Mouse (Mus musculus) limb, embryonic 13.5 days (tissue): Measurements from ENCODE around the gene Ephb1. TPM values are rescaled to one million over a fixed set of nuclear protein-coding genes. Genes with fewer than 3 reads are reported as not detected.

Experiments
- ATAC-seq: fragments of 200-750 bp; cut with Nextera tagmentation; 2 replicates; pipeline ENCODE4 v1.8.0; 2017; ENCODE audit warnings: low read depth, moderate number of reproducible peaks, moderate TSS enrichment; ENCODE audit not compliant: low FRiP score
- H3K27ac ChIP-seq: fragments of 300-500 bp; sonication (generic); 2 replicates; pipeline ENCODE4 v1.5.1; 2015; ENCODE audit warnings: inconsistent platforms, mild to moderate bottlenecking, moderate library complexity
- H3K27me3 ChIP-seq: fragments of 300-500 bp; sonication (generic); 2 replicates; pipeline ENCODE4 v1.6.1; 2015; ENCODE audit warnings: mild to moderate bottlenecking, inconsistent platforms
- H3K36me3 ChIP-seq: fragments of 300-500 bp; sonication (generic); 2 replicates; pipeline ENCODE4 v1.6.1; 2015; ENCODE audit warnings: inconsistent platforms, mild to moderate bottlenecking, moderate library complexity
- H3K4me1 ChIP-seq: fragments of 300-500 bp; sonication (generic); 2 replicates; pipeline ENCODE4 v1.6.1; 2015; ENCODE audit warnings: inconsistent platforms
- H3K4me2 ChIP-seq: fragments of 300-500 bp; sonication (generic); replicated peaks from 2 replicates; pipeline ENCODE4 v1.6.1; 2015; ENCODE audit warnings: inconsistent platforms, mild to moderate bottlenecking, moderate library complexity
- H3K4me3 ChIP-seq: fragments of 300-500 bp; sonication (generic); 2 replicates; pipeline ENCODE4 v1.5.1; 2015; ENCODE audit warnings: moderate library complexity, mild to moderate bottlenecking, inconsistent platforms
- H3K9ac ChIP-seq: fragments of 300-500 bp; sonication (generic); 2 replicates; pipeline ENCODE4 v1.6.1; 2015; ENCODE audit warnings: mild to moderate bottlenecking, inconsistent platforms
- H3K9me3 ChIP-seq: fragments of 300-500 bp; sonication (generic); 2 replicates; pipeline ENCODE4 v1.6.1; 2016; ENCODE audit warnings: inconsistent platforms
- WGBS: fragments of 180-500 bp; shearing (Covaris S2); methylation state at CpG from one replicate; pipeline ENCODE4 v1.1.7; 2015; 5-methylcytosine and 5-hydroxymethylcytosine counted together
- polyA plus RNA-seq: library from polyadenylated mRNA; unstranded; fragments of >200 nt; fragmentation: Nextera tagmentation; extraction: Ambion mirVana; gene quantifications from 2 replicates; pipeline ENCODE4 v1.2.1, GENCODE M21; 2015

Ephb1 gene
- polyA plus RNA-seq, 1 experiment from 2014 or later = 4.2 TPM

DNA sequence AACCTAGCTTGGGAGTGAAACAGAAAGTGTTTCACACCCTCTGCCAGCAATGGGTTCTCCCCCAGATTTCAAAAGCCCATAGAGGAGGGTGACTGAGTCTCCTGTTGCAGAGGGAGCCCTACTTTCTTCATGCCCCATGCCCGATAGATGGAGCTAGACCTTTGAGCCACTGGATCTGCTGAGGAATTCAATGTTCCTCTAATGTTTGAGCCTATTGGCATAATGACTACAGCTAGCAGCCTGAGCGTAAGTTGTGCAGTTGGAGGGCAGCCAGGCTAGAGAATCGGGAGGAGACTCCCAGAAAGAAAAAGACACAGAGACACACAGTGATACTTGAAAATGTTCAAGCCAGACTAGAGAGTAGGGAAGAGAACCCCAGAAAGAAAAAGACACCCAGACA lies 246.5 kb downstream of the Ephb1 start:
- no peaks in the 10 kb centered on the region for H3K27me3 ChIP-seq
- no peak overlapping the region for H3K4me2 ChIP-seq
- no peaks in the 10 kb centered on the region for H3K4me1 ChIP-seq
- ATAC-seq = no peak
- H3K4me3 ChIP-seq = no peak overlapping the region
- 75% methylated on average over 3 of the region's 3 CpGs for WGBS
- no peaks in the 10 kb centered on the region for H3K36me3 ChIP-seq
- no peaks in the 10 kb centered on the region for H3K9me3 ChIP-seq
- no peak overlapping the region for H3K9ac ChIP-seq
- H3K27ac ChIP-seq = no peak overlapping the region

DNA sequence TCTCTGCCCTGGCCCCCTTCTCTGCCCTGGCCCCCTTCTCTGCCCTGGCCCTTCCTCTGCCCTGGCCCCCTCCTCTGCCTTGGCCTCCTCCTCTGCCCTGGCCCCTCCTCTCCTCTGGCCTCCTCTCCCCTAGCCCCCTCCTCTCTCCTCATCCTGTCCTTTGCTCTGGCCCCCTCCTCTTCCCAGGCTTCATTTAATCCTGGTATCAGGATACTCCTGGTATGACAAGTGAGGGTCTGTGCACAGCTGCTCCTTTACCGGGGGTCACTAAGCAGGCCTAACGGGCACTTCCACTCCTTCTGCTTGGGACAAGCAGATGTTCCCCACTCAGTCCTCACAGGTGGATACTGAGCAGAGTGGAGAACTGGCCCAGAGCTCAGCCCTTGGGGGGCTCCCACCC lies 247.3 kb downstream of the Ephb1 start:
- no peak for ATAC-seq
- Histone ChIP-seq H3K9me3 (no peaks in the 10 kb centered on the region), H3K4me1 (no peaks in the 10 kb centered on the region), H3K27me3 (no peaks in the 10 kb centered on the region), H3K4me2 (no peak overlapping the region), H3K36me3 (no peaks in the 10 kb centered on the region), H3K27ac (no peak overlapping the region), H3K4me3 (no peak overlapping the region), H3K9ac (no peak overlapping the region)
- 64% methylated on average over 2 of the region's 2 CpGs for WGBS

DNA sequence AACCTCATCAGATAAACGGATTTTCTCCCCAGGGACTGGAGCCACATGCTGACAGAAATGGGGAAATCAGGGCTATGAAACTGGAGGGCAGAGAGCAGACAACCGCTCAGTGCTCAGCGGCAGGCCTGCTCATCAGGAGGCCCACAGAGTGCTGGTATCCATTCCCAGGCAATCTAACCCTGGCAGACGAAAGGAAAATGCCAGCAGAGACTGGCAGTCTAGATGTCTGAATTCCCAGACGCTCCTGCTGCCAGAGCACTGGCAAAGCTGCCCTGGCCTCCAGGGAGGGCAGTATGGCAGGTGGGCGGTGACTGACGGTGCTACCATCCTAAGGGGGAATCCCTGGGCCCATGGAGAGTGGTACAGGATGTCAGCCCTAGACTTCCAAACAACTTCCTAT lies 257.7 kb downstream of the Ephb1 start:
- 45% methylated on average over 7 of the region's 7 CpGs for WGBS
- 0 out of 2 replicates have a peak, but pooled peaks cover 5% of the 10 kb centered on the region for H3K27me3 ChIP-seq
- H3K36me3 ChIP-seq = no peaks in the 10 kb centered on the region
- H3K9me3 ChIP-seq = no peaks in the 10 kb centered on the region
- no peaks in the 10 kb centered on the region for H3K4me1 ChIP-seq
- H3K9ac ChIP-seq = no peak overlapping the region
- no peak overlapping the region for H3K4me3 ChIP-seq
- H3K4me2 ChIP-seq = no peak overlapping the region
- ATAC-seq = no peak
- no peak overlapping the region for H3K27ac ChIP-seq

DNA sequence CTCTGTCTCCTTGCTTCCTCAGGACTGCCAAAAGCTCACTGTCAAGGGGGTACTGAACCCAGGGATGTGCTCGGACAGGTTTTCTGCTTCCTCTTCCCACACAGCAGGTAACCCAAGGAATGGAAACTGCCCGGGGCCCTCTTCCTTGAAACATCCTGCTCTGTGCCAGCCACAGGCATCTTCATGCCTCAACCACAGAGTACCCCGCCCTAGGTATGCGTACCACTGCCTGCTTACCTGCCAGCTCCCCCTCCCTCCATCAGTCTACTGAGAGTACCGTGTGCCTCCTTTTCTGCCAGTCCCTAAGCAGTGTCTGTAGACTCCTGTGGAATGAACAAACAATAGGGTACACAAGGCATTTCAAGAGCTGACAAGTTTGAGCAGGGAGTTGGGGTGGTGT lies 265.9 kb downstream of the Ephb1 start:
- Histone ChIP-seq H3K4me1 (peaks cover 11% of the 10 kb centered on the region), H3K4me2 (no peak overlapping the region), H3K36me3 (no peaks in the 10 kb centered on the region), H3K4me3 (no peak overlapping the region), H3K27me3 (peaks cover 20% of the 10 kb centered on the region; the same call in 1 of the 2 replicates), H3K9ac (no peak overlapping the region), H3K9me3 (no peaks in the 10 kb centered on the region), H3K27ac (no peak overlapping the region)
- ATAC-seq = no peak
- WGBS = 72% methylated on average over 5 of the region's 5 CpGs

DNA sequence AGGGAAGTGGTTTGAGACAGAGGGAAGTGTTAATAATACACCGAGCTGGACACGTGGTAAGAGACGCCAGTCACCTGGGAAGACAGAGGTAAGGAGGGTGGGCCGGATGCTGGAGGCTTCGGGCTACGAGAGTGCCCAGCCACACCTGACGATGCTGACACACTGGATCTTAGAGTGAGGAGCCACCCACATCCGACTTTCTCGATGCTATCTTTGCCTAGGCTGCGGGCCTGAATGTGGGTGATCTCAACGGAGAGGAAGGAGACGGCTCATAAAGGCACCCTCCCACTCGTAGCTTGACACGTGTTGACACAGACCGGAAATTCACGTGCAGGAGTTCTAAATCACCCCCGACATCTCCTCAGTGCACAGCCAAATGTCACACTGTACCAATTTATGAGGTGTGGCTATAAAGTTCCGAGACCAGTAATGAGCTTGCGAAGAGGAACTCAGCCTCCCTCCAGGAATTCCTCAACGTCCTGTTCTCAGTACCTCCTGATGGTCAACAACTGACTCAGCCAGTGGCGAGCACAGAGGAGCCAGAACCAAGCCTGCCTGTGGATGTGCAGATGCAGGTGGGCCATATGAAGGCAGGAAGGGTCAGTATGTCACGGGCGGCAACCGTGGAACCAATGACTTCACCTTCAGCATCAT lies 268.3 kb downstream of the Ephb1 start:
- Histone ChIP-seq H3K4me2 (peak overlapping the region; percentile 41), H3K36me3 (no peaks in the 10 kb centered on the region), H3K9me3 (no peaks in the 10 kb centered on the region), H3K27ac (no peak overlapping the region), H3K4me1 (peaks cover 11% of the 10 kb centered on the region), H3K27me3 (peaks cover 20% of the 10 kb centered on the region; the same call in 1 of the 2 replicates), H3K9ac (no peak overlapping the region), H3K4me3 (no peak overlapping the region)
- peak; percentile 54; the same call in 1 of the 2 replicates for ATAC-seq
- WGBS = 27% methylated on average over 24 of the region's 24 CpGs

DNA sequence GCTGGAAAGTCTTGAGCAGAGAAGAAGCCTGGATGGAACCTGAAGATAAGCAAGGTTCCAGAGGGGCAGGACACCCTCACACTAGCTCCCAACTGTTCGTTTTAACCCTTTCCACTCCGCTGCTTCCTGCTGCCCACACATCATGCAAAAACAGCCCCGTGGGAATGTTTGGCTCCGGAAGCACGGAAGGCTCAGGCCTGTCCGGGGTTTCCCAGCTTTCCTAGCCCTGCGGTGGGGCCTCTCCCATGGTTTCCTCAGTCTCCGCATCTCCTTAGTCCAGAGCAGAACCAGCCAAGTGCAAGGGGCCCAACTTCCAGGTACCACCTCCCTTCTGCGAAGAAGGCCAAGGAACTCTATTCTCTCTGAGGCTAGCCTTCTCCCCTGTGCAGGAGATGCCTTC lies 269.0 kb downstream of the Ephb1 start:
- H3K4me2 ChIP-seq = no peak overlapping the region
- no peak overlapping the region for H3K9ac ChIP-seq
- H3K9me3 ChIP-seq = no peaks in the 10 kb centered on the region
- no peak overlapping the region for H3K4me3 ChIP-seq
- no peak overlapping the region for H3K27ac ChIP-seq
- 86% methylated on average over 9 of the region's 9 CpGs for WGBS
- ATAC-seq = no peak
- no peaks in the 10 kb centered on the region for H3K36me3 ChIP-seq
- H3K27me3 ChIP-seq = peaks cover 20% of the 10 kb centered on the region; the same call in 1 of the 2 replicates
- peaks cover 11% of the 10 kb centered on the region for H3K4me1 ChIP-seq

DNA sequence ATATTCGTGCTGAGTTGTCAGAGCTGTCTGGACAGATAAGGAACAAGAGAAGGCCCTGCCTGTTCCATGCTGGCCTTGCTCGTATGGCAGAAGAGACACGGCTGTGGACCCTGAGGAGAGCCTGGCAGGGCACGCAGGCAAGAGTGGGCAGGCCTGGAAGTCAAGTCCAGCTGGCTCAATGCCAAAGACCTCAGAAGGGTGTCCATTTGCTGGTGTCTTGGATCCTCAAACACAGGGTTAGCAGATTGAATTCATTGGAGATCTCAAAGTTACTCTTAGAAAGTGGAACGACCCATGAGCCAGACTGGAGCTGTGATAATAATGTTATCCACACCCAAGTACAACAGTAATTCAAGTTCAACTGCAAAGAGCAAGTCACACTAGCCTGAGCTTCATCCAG lies 273.6 kb downstream of the Ephb1 start:
- Histone ChIP-seq H3K27ac (no peak overlapping the region), H3K27me3 (peaks cover 3% of the 10 kb centered on the region), H3K9me3 (no peaks in the 10 kb centered on the region), H3K4me2 (no peak overlapping the region), H3K4me1 (peaks cover 6% of the 10 kb centered on the region), H3K4me3 (no peak overlapping the region), H3K9ac (no peak overlapping the region), H3K36me3 (no peaks in the 10 kb centered on the region)
- 83% methylated on average over 5 of the region's 5 CpGs for WGBS
- no peak for ATAC-seq

DNA sequence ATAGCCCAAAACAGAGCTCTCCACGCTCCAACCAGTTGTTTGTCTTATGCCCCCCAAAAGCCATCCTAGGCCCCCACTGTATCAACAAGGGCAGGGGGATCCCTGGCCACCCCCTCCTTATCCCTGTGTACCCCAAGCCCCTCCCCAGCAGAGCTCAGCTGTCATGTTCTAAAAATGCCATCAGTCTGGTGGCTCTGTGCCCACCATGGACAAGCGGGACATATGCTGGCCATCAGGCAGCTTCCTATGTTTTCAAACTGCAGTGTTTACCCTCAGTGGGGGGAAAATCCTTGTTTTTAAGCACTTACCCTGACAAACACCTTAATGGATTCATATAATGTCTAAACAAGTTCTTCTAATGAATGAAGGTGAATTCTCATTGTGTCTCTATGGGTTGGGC lies 275.3 kb downstream of the Ephb1 start:
- H3K36me3 ChIP-seq = no peaks in the 10 kb centered on the region
- no peaks in the 10 kb centered on the region for H3K9me3 ChIP-seq
- no peak for ATAC-seq
- H3K4me2 ChIP-seq = no peak overlapping the region
- no peak overlapping the region for H3K4me3 ChIP-seq
- WGBS = 91% methylated on average over 2 of the region's 2 CpGs
- no peak overlapping the region for H3K27ac ChIP-seq
- peaks cover 3% of the 10 kb centered on the region for H3K27me3 ChIP-seq
- 0 out of 2 replicates have a peak, but pooled peaks cover 6% of the 10 kb centered on the region for H3K4me1 ChIP-seq
- H3K9ac ChIP-seq = no peak overlapping the region

DNA sequence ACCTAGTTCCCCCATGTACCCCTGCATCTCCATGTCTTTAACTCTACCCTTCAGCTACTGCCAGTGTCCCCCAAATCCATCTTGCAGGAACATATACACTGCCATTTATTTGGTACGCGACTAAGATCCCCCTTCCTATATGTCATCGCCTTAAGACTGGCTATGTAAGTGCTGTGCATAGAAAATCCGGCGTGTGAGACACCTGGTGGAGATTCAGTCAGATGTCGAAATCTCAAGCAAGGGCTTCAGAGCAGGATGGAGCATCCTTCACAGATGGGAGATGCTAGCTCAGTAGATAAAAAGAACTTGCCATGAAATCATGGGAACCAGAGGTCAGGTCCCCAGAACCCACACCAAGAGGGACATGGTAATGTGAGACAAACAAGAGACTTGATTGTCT lies 276.3 kb downstream of the Ephb1 start:
- Histone ChIP-seq H3K4me2 (no peak overlapping the region), H3K4me1 (0 out of 2 replicates have a peak, but pooled peaks cover 6% of the 10 kb centered on the region), H3K9ac (no peak overlapping the region), H3K27ac (no peak overlapping the region), H3K27me3 (peaks cover 8% of the 10 kb centered on the region; the same call in 1 of the 2 replicates), H3K9me3 (no peaks in the 10 kb centered on the region), H3K36me3 (no peaks in the 10 kb centered on the region), H3K4me3 (no peak overlapping the region)
- ATAC-seq = no peak
- WGBS = 93% methylated on average over 6 of the region's 6 CpGs

DNA sequence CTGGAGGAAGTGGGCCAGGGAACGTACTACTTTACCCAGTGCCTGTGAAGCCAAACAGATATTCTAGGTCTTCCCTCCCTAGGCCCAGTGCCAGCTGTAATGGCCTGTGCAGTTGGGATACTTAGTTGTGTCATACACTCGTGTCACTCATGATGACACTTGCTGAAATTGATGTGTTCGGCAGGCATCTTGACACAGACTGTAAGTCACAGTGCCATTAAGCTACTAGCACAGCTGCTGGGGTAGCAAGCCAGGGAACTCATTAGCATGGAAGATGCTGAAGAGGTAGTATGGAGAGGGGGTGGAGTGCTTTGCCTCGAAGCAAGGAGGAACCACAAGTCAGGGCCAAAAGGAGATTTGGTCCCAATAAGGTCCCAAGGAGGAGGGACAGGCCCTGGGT lies 279.0 kb downstream of the Ephb1 start:
- no peaks in the 10 kb centered on the region for H3K9me3 ChIP-seq
- no peak overlapping the region for H3K4me3 ChIP-seq
- H3K4me2 ChIP-seq = no peak overlapping the region
- H3K4me1 ChIP-seq = 0 out of 2 replicates have a peak, but pooled peaks cover 6% of the 10 kb centered on the region
- H3K27ac ChIP-seq = no peak overlapping the region
- H3K27me3 ChIP-seq = peaks cover 10% of the 10 kb centered on the region; the same call in 1 of the 2 replicates
- ATAC-seq = no peak
- H3K36me3 ChIP-seq = no peaks in the 10 kb centered on the region
- H3K9ac ChIP-seq = no peak overlapping the region
- WGBS = 54% methylated on average over 4 of the region's 4 CpGs

DNA sequence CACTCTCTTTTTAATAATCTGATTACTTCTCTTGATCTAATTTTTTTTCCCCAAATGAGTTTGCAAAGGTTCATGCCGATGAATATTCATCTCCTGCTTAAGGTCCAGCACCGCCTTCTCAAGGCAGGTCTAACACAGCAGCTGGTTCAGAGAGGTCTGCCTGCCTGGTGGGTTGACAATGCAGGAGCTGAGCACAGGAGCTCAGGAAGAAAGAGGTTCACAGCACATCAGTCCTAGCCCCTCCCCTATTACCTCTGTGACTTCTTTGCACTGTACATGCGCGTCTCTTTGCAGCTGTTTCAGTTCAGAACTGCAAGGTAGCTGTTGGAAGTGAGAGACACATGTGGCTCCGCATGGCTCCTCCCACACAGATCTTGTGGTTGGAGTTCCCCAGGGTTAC lies 281.1 kb downstream of the Ephb1 start:
- Histone ChIP-seq H3K4me2 (no peak overlapping the region), H3K27me3 (peaks cover 10% of the 10 kb centered on the region; the same call in 1 of the 2 replicates), H3K36me3 (no peaks in the 10 kb centered on the region), H3K9ac (no peak overlapping the region), H3K27ac (no peak overlapping the region), H3K4me1 (0 out of 2 replicates have a peak, but pooled peaks cover 6% of the 10 kb centered on the region), H3K9me3 (no peaks in the 10 kb centered on the region), H3K4me3 (no peak overlapping the region)
- no peak for ATAC-seq
- WGBS = 80% methylated on average over 5 of the region's 5 CpGs

DNA sequence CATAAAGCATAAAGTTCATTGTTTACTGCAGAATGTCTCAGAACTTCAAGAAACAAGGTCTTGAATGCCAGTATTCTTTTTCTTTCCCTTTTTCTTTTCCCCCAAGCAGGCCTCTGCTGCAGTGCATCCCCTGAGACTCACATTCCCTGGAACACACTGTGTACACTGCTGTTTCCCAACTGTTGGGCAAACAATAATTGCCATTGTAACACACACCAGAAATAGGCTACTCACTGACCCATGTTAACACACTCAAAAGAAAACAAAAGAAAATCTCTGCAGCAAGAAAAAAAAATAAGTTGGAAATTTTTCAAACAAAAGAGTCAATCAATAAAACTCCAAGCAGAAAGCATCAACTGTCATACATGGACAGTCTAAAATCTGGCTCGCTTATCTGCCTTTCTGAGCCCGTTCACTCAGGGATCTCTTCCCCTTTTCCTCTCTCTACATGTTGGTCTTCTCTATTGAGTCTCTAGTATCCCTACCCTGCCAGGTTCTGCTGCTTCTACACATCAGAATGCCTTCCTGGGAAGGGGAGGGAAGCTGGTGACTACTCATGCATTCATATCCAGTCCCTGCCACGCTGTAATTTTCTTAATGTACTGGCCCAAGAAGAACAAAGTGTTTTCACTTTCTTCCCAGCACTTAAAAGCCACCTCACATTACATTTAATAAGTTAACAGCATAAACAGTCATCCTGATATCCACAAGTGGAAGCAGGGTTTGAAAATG lies 285.2 kb downstream of the Ephb1 start:
- Histone ChIP-seq H3K4me2 (no peak overlapping the region), H3K4me3 (no peak overlapping the region), H3K27ac (no peak overlapping the region), H3K9me3 (no peaks in the 10 kb centered on the region), H3K27me3 (peaks cover 10% of the 10 kb centered on the region; the same call in 1 of the 2 replicates), H3K9ac (no peak overlapping the region), H3K36me3 (no peaks in the 10 kb centered on the region), H3K4me1 (no peaks in the 10 kb centered on the region)
- WGBS = 77% methylated on average over 3 of the region's 3 CpGs
- ATAC-seq = no peak
